Mouse (Mus musculus) gastrocnemius, adult 18-20 months (tissue): ENCODE results near the gene Wfdc21. TPM values are rescaled to one million over a fixed set of nuclear protein-coding genes. Genes with fewer than 3 reads are reported as not detected.

Experiments
- DNase-seq: peaks from one replicate; pipeline ENCODE4 v3.0.0; 2021; ENCODE audit warnings: low spot score
- long read RNA-seq, 2 experiments: library from polyadenylated mRNA; stranded (forward); transcript quantifications; one replicate each; pipeline ENCODE4 v2.0.0; 2021
- total RNA-seq, 2 experiments: library from RNA; stranded (reverse); gene quantifications; 2 replicates each; pipeline ENCODE4 v1.2.3; 2021

Gene Wfdc21
- under 1 TPM in 1 of 2 experiments, not detected in 1; 0.62 TPM for total RNA-seq
- long read RNA-seq, experiment 1 = 0 reads
- long read RNA-seq, experiment 2 = 0 reads

GRCm38 (mm10) chr11:83746681-83747080 lies at the start of gene Wfdc21:
Gene Wfdc21, plus strand, starts transcription at chr11:83746940.
- no peak for DNase-seq

- DNase-seq = no peak
These were observed 43.0 kb upstream of the Wfdc21 start, which contains the start of gene Wfdc17 for GRCm38 (mm10) chr11:83703705-83704104. Gene Wfdc17, plus strand, starts transcription at chr11:83703991.

- no peak for DNase-seq
These were observed 38.0 kb upstream of the Wfdc21 start, which contains the start of gene Wfdc18 for GRCm38 (mm10) chr11:83708715-83709114. Gene Wfdc18, plus strand, starts transcription at chr11:83709015.

- DNase-seq = no peak
These were observed 37.1 kb upstream of the Wfdc21 start for GRCm38 (mm10) chr11:83709683-83710082.

- no peak for DNase-seq
These were observed 34.1 kb upstream of the Wfdc21 start for GRCm38 (mm10) chr11:83712671-83713070.

GRCm38 (mm10) chr11:83713925-83714324 lies 32.8 kb upstream of the Wfdc21 start:
- no peak for DNase-seq

GRCm38 (mm10) chr11:83717042-83717665 lies 29.6 kb upstream of the Wfdc21 start:
- no peak for DNase-seq

- DNase-seq = no peak
These were observed 26.0 kb upstream of the Wfdc21 start for GRCm38 (mm10) chr11:83720766-83721165.

- DNase-seq = no peak
These were observed 17.8 kb upstream of the Wfdc21 start for GRCm38 (mm10) chr11:83728757-83729432.

GRCm38 (mm10) chr11:83731116-83731515 lies 15.6 kb upstream of the Wfdc21 start:
- no peak for DNase-seq

GRCm38 (mm10) chr11:83733071-83733640 lies 13.6 kb upstream of the Wfdc21 start:
- DNase-seq = no peak

GRCm38 (mm10) chr11:83734215-83734614 lies 12.5 kb upstream of the Wfdc21 start:
- DNase-seq = no peak

- DNase-seq = no peak
These were observed 10.9 kb upstream of the Wfdc21 start for GRCm38 (mm10) chr11:83735881-83736280.

GRCm38 (mm10) chr11:83737109-83737558 lies 9.6 kb upstream of the Wfdc21 start:
- no peak for DNase-seq

- peak; percentile 74 for DNase-seq
These were observed 7.5 kb upstream of the Wfdc21 start for GRCm38 (mm10) chr11:83739241-83739640.

- DNase-seq = no peak
These were observed 6.2 kb upstream of the Wfdc21 start for GRCm38 (mm10) chr11:83740443-83740991.

GRCm38 (mm10) chr11:83741841-83742240 lies 4.9 kb upstream of the Wfdc21 start:
- DNase-seq = no peak

- DNase-seq = no peak
These were observed 3.9 kb upstream of the Wfdc21 start for GRCm38 (mm10) chr11:83742731-83743355.

GRCm38 (mm10) chr11:83743525-83743924 lies 3.2 kb upstream of the Wfdc21 start:
- DNase-seq = no peak

GRCm38 (mm10) chr11:83746152-83746551 lies 588 bp upstream of the Wfdc21 start:
- no peak for DNase-seq

- no peak for DNase-seq
These were observed 881 bp downstream of the Wfdc21 start for GRCm38 (mm10) chr11:83747376-83748265.
